Mouse (Mus musculus) stomach, postnatal 0 days (tissue): ENCODE data around the gene Ntn1.

Experiments used
- CTCF ChIP-seq: IDR thresholded peaks from 2 replicates; pipeline ENCODE4 v1.5.1; 2016; ENCODE audit warnings: antibody characterized with exemption, low read depth, mild to moderate bottlenecking, moderate library complexity
- EP300 ChIP-seq: optimal IDR thresholded peaks from 2 replicates; pipeline ENCODE3; 2016; ENCODE audit warnings: antibody characterized with exemption

- TF ChIP-seq EP300 (no peak), CTCF (no peak)
Observed at GRCm38 (mm10) chr11:68331117-68331437, 69.5 kb downstream of the Ntn1 start.
